Mouse (Mus musculus): ENCODE measurements around the gene Eva1c. TPM values are rescaled to one million over a fixed set of nuclear protein-coding genes. Genes with fewer than 3 reads are reported as not detected.

The Eva1c gene
- 1.1 and 2.0 TPM in 2 replicates for total RNA-seq (2012; rRNA removed)

DNA sequence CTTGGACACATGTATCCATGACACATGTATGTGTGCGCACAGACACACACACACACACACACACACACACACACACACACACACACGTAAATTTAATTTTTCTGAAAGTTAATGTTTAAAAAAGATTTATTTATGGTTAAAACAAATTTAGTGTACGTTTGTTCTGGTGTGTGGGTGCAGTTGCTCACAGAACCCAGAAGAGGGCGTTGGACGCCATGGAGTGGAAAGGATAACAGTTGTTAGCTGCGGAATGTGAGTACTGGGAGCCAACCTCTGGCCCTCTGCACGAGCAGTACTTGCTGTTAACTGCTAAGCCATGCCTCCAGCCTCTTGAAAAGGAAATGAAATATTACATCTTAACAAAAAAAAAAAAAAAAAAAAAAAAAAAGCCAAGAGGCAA, at the start of gene Eva1c:
Gene Eva1c (plus strand): TSS at position 263 of the 400 bp plus-strand sequence.
- Histone ChIP-seq H3K9me3 (ENCODE audit: control insufficient read depth, insufficient read depth, low read depth, low read length) (no peaks in the 10 kb centered on the region), H3K27ac (ENCODE audit: insufficient read depth, low read depth, low read length, poor library complexity, severe bottlenecking) (no peak within 1 kb of the TSS), H3K9ac (ENCODE audit: insufficient read depth, low read depth, low read length, poor library complexity, severe bottlenecking) (no peak within 1 kb of the TSS), H3K4me3 (ENCODE audit: insufficient read depth in 1 of 2, low read depth in 1 of 2, low read length in 2 of 2, poor library complexity in 1 of 2, severe bottlenecking in 1 of 2) (no peak within 1 kb of the TSS), H3K4me1 (ENCODE audit: control insufficient read depth in 2 of 2, insufficient read depth in 2 of 2, low read length in 2 of 2, poor library complexity in 1 of 2) (peaks cover 0 to 3% of the 10 kb centered on the region in 2 experiments; a peak in 1 of 4 replicates), H3K36me3 (ENCODE audit: control insufficient read depth, insufficient read depth, low read length, poor library complexity, severe bottlenecking) (no peaks in the 10 kb centered on the region)
- peak; percentile 38 for DNase-seq (ENCODE audit: low read depth, low spot score)
- in situ Hi-C loops (cut with MboI; ENCODE audit: low sequenced_read_pairs in 2 of 2, unreplicated experiment in 2 of 2) = no loop called here
- TF ChIP-seq ZC3H11A (IDR thresholded peaks at IDR 0.05; ENCODE audit: borderline replicate concordance, low read depth, low read length) = 0 out of 2 replicates have a peak, but pooled peaks have one; percentile 20
- TF ChIP-seq HCFC1 (IDR thresholded peaks at IDR 0.05; ENCODE audit: borderline replicate concordance, insufficient read depth, low read length) = no peak
- no peak for TF ChIP-seq MAFK (IDR thresholded peaks at IDR 0.05; ENCODE audit: insufficient read depth, low read depth, low read length)
- peak; percentile 55; the same call in 1 of the 2 replicates for TF ChIP-seq ZNF384 (IDR thresholded peaks at IDR 0.05; ENCODE audit: low read depth, low read length)
- TF ChIP-seq CHD2 (IDR thresholded peaks at IDR 0.05; ENCODE audit: low read depth, low read length) = no peak

DNA sequence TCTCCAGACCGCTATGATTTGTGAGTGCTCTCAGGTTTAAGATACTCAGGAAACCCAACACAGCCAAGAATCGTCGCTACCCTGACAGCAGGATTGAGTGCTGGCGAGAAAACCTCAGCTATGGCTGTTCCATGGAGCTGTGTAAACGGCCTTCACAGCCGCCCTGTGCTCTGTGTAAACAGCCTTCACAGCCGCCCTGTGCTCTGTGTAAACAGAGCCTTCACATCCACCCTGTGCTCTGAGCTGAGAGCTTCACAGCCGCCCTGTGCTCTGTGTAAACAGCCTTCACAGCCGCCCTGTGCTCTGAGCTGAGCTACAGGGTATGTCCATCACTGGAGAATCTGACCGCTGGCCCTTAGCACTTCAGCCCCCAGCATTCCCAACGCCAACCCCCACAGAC, 46.7 kb upstream of the Eva1c start:
- no peak overlapping the region for H3K27ac ChIP-seq (ENCODE audit: insufficient read depth, low read depth, low read length, poor library complexity, severe bottlenecking)
- DNase-seq (ENCODE audit: low read depth, low spot score) = no peak
- TF ChIP-seq ZC3H11A (IDR thresholded peaks at IDR 0.05; ENCODE audit: borderline replicate concordance, low read depth, low read length) = no peak
- no peak for TF ChIP-seq HCFC1 (IDR thresholded peaks at IDR 0.05; ENCODE audit: borderline replicate concordance, insufficient read depth, low read length)
- TF ChIP-seq CHD2 (IDR thresholded peaks at IDR 0.05; ENCODE audit: low read depth, low read length) = no peak
- TF ChIP-seq ZNF384 (IDR thresholded peaks at IDR 0.05; ENCODE audit: low read depth, low read length) = no peak
- no peak for TF ChIP-seq MAFK (IDR thresholded peaks at IDR 0.05; ENCODE audit: insufficient read depth, low read depth, low read length)
- peaks cover 0 to 3% of the 10 kb centered on the region in 2 experiments; a peak in 1 of 4 replicates for H3K4me1 ChIP-seq (ENCODE audit: control insufficient read depth in 2 of 2, insufficient read depth in 2 of 2, low read length in 2 of 2, poor library complexity in 1 of 2)
- H3K36me3 ChIP-seq (ENCODE audit: control insufficient read depth, insufficient read depth, low read length, poor library complexity, severe bottlenecking) = peaks cover 74% of the 10 kb centered on the region
- no peak overlapping the region for H3K4me3 ChIP-seq (ENCODE audit: insufficient read depth in 1 of 2, low read depth in 1 of 2, low read length in 2 of 2, poor library complexity in 1 of 2, severe bottlenecking in 1 of 2)
- in situ Hi-C loops (cut with MboI; ENCODE audit: low sequenced_read_pairs in 2 of 2, unreplicated experiment in 2 of 2) = no loop called here
- H3K9ac ChIP-seq (ENCODE audit: insufficient read depth, low read depth, low read length, poor library complexity, severe bottlenecking) = no peak overlapping the region
- H3K9me3 ChIP-seq (ENCODE audit: control insufficient read depth, insufficient read depth, low read depth, low read length) = no peaks in the 10 kb centered on the region

- H3K4me3 ChIP-seq (ENCODE audit: insufficient read depth in 1 of 2, low read depth in 1 of 2, low read length in 2 of 2, poor library complexity in 1 of 2, severe bottlenecking in 1 of 2) = no peak overlapping the region
- H3K9ac ChIP-seq (ENCODE audit: insufficient read depth, low read depth, low read length, poor library complexity, severe bottlenecking) = no peak overlapping the region
- no peaks in the 10 kb centered on the region for H3K9me3 ChIP-seq (ENCODE audit: control insufficient read depth, insufficient read depth, low read depth, low read length)
- TF ChIP-seq ZNF384 (IDR thresholded peaks at IDR 0.05; ENCODE audit: low read depth, low read length) (no peak), HCFC1 (IDR thresholded peaks at IDR 0.05; ENCODE audit: borderline replicate concordance, insufficient read depth, low read length) (no peak)
- H3K36me3 ChIP-seq (ENCODE audit: control insufficient read depth, insufficient read depth, low read length, poor library complexity, severe bottlenecking) = peaks cover 78% of the 10 kb centered on the region
- no peaks in the 10 kb centered on the region for H3K4me1 ChIP-seq (ENCODE audit: control insufficient read depth in 2 of 2, insufficient read depth in 2 of 2, low read length in 2 of 2, poor library complexity in 1 of 2)
- H3K27ac ChIP-seq (ENCODE audit: insufficient read depth, low read depth, low read length, poor library complexity, severe bottlenecking) = no peak overlapping the region
- in situ Hi-C loops (cut with MboI; ENCODE audit: low sequenced_read_pairs in 2 of 2, unreplicated experiment in 2 of 2) = no loop called here
- DNase-seq (ENCODE audit: low read depth, low spot score) = no peak
Observed at GRCm38 (mm10) chr16:90783302-90783701, 43.2 kb upstream of the Eva1c start.

GRCm38 (mm10) chr16:90785257-90785656, 41.3 kb upstream of the Eva1c start:
- no peak overlapping the region for H3K27ac ChIP-seq (ENCODE audit: insufficient read depth, low read depth, low read length, poor library complexity, severe bottlenecking)
- no peaks in the 10 kb centered on the region for H3K9me3 ChIP-seq (ENCODE audit: control insufficient read depth, insufficient read depth, low read depth, low read length)
- no peak overlapping the region for H3K4me3 ChIP-seq (ENCODE audit: insufficient read depth in 1 of 2, low read depth in 1 of 2, low read length in 2 of 2, poor library complexity in 1 of 2, severe bottlenecking in 1 of 2)
- in situ Hi-C loops (cut with MboI; ENCODE audit: low sequenced_read_pairs in 2 of 2, unreplicated experiment in 2 of 2) = no loop called here
- H3K36me3 ChIP-seq (ENCODE audit: control insufficient read depth, insufficient read depth, low read length, poor library complexity, severe bottlenecking) = peaks cover 73% of the 10 kb centered on the region
- TF ChIP-seq ZC3H11A (IDR thresholded peaks at IDR 0.05; ENCODE audit: borderline replicate concordance, low read depth, low read length) (no peak), CHD2 (IDR thresholded peaks at IDR 0.05; ENCODE audit: low read depth, low read length) (no peak), ZNF384 (IDR thresholded peaks at IDR 0.05; ENCODE audit: low read depth, low read length) (no peak), MAFK (IDR thresholded peaks at IDR 0.05; ENCODE audit: insufficient read depth, low read depth, low read length) (no peak), HCFC1 (IDR thresholded peaks at IDR 0.05; ENCODE audit: borderline replicate concordance, insufficient read depth, low read length) (no peak)
- DNase-seq (ENCODE audit: low read depth, low spot score) = no peak
- H3K9ac ChIP-seq (ENCODE audit: insufficient read depth, low read depth, low read length, poor library complexity, severe bottlenecking) = no peak overlapping the region
- no peaks in the 10 kb centered on the region for H3K4me1 ChIP-seq (ENCODE audit: control insufficient read depth in 2 of 2, insufficient read depth in 2 of 2, low read length in 2 of 2, poor library complexity in 1 of 2)

DNA sequence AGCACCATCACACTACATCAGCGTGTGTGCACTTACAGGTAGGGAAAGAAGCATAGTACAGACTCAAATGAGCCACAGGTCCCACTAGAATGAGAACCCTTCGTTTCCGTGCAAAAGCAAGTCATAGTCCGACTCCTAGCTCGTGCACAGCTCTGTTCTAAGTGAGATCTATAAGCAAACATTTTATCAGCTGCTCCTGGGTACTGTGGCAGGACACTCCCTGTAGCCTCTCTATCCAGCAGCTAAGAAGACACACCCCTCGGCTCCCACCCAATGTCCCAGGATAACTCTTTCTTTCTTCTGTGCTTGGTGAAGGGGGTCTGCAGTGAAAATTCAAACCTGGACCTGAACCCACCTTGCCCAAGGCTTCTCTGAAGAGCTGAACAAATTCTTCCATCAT, 37.9 kb upstream of the Eva1c start:
- H3K4me1 ChIP-seq (ENCODE audit: control insufficient read depth in 2 of 2, insufficient read depth in 2 of 2, low read length in 2 of 2, poor library complexity in 1 of 2) = no peaks in the 10 kb centered on the region
- TF ChIP-seq MAFK (IDR thresholded peaks at IDR 0.05; ENCODE audit: insufficient read depth, low read depth, low read length) (no peak), HCFC1 (IDR thresholded peaks at IDR 0.05; ENCODE audit: borderline replicate concordance, insufficient read depth, low read length) (no peak), CHD2 (IDR thresholded peaks at IDR 0.05; ENCODE audit: low read depth, low read length) (no peak), ZC3H11A (IDR thresholded peaks at IDR 0.05; ENCODE audit: borderline replicate concordance, low read depth, low read length) (no peak), ZNF384 (IDR thresholded peaks at IDR 0.05; ENCODE audit: low read depth, low read length) (no peak)
- no peak overlapping the region for H3K27ac ChIP-seq (ENCODE audit: insufficient read depth, low read depth, low read length, poor library complexity, severe bottlenecking)
- in situ Hi-C loops (cut with MboI; ENCODE audit: low sequenced_read_pairs in 2 of 2, unreplicated experiment in 2 of 2) = no loop called here
- H3K9ac ChIP-seq (ENCODE audit: insufficient read depth, low read depth, low read length, poor library complexity, severe bottlenecking) = no peak overlapping the region
- no peak overlapping the region for H3K4me3 ChIP-seq (ENCODE audit: insufficient read depth in 1 of 2, low read depth in 1 of 2, low read length in 2 of 2, poor library complexity in 1 of 2, severe bottlenecking in 1 of 2)
- no peak for DNase-seq (ENCODE audit: low read depth, low spot score)
- no peaks in the 10 kb centered on the region for H3K9me3 ChIP-seq (ENCODE audit: control insufficient read depth, insufficient read depth, low read depth, low read length)
- H3K36me3 ChIP-seq (ENCODE audit: control insufficient read depth, insufficient read depth, low read length, poor library complexity, severe bottlenecking) = peaks cover 68% of the 10 kb centered on the region

Data from ES-E14 (cell line).